Mouse (Mus musculus) liver, embryonic 13.5 days (tissue): Measurements from ENCODE around the gene Gm7945. TPM values are rescaled to one million over a fixed set of nuclear protein-coding genes. Genes with fewer than 3 reads are reported as not detected.
"Not testable (repeated sequence)": the region's sequence is repeated elsewhere in the genome, so short reads cannot be mapped to it uniquely, and the experiment has no call there.

Experiments
- ATAC-seq: fragments of 200-750 bp; cut with Nextera tagmentation; 2 replicates; pipeline ENCODE4 v1.8.0; 2017; ENCODE audit warnings: low read depth, mild to moderate bottlenecking, moderate number of reproducible peaks, moderate library complexity
- DNase-seq: peaks from one replicate; pipeline ENCODE4 v3.0.0; 2022
- H3K27ac ChIP-seq: fragments of 300-500 bp; sonication (generic); 2 replicates; pipeline ENCODE4 v1.5.1; 2015; ENCODE audit warnings: moderate library complexity, mild to moderate bottlenecking, inconsistent platforms
- H3K27me3 ChIP-seq: fragments of 300-500 bp; sonication (generic); 2 replicates; pipeline ENCODE4 v1.6.1; 2015; ENCODE audit warnings: mild to moderate bottlenecking, inconsistent platforms
- H3K36me3 ChIP-seq: fragments of 300-500 bp; sonication (generic); 2 replicates; pipeline ENCODE4 v1.6.1; 2015; ENCODE audit warnings: mild to moderate bottlenecking, inconsistent platforms
- H3K4me1 ChIP-seq: fragments of 300-500 bp; sonication (generic); replicated peaks from 2 replicates; pipeline ENCODE4 v1.6.1; 2015; ENCODE audit warnings: inconsistent platforms
- H3K4me2 ChIP-seq: fragments of 300-500 bp; sonication (generic); 2 replicates; pipeline ENCODE4 v1.6.1; 2015; ENCODE audit warnings: inconsistent platforms, mild to moderate bottlenecking, moderate library complexity
- H3K4me3 ChIP-seq: fragments of 300-500 bp; sonication (generic); replicated peaks from 2 replicates; pipeline ENCODE4 v1.5.1; 2015; ENCODE audit warnings: mild to moderate bottlenecking, inconsistent platforms
- H3K9ac ChIP-seq: fragments of 300-500 bp; sonication (generic); 2 replicates; pipeline ENCODE4 v1.6.1; 2015; ENCODE audit warnings: mild to moderate bottlenecking, inconsistent platforms
- H3K9me3 ChIP-seq: fragments of 300-500 bp; sonication (generic); replicated peaks from 2 replicates; pipeline ENCODE4 v1.6.1; 2016; ENCODE audit warnings: inconsistent platforms
- WGBS: fragments of 180-500 bp; shearing (Covaris S2); methylation state at CpG from one replicate; pipeline ENCODE4 v1.1.7; 2015; ENCODE audit not compliant: insufficient replicate concordance; 5-methylcytosine and 5-hydroxymethylcytosine counted together
- polyA plus RNA-seq: library from polyadenylated mRNA; unstranded; fragments of >200 nt; fragmentation: Nextera tagmentation; extraction: Ambion mirVana; gene quantifications from 2 replicates; pipeline ENCODE4 v1.2.1, GENCODE M21; 2015

Gene Gm7945
- polyA plus RNA-seq: not detected in 2 replicates

DNA sequence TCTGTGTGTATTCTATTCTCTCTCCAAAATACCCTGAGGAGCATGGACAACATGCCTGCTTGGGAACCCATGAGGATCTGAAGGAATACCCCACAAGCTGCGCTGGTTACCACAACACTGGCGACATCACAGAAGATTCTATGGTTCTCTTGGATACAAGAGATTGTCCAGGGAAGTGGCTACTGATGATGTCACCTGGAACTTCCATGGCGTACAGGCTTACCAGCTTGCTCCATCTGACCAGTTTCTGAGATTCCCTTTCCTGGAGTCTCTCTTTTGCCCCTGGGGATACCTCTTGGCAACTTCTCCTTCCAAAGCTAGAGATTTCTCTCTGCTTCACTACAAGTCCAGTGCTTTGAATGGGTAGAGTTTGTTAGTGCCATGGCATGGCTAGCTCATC lies at the start of gene Gm7945:
Gene Gm7945, minus strand, starts transcription at position 101 of the 400 bp plus-strand sequence.
- not testable (repeated sequence) for H3K36me3 ChIP-seq, ATAC-seq, H3K9ac ChIP-seq, H3K27ac ChIP-seq, H3K4me3 ChIP-seq, H3K27me3 ChIP-seq, DNase-seq, H3K9me3 ChIP-seq, H3K4me2 ChIP-seq, H3K4me1 ChIP-seq
- no CpG with 5 or more reads among the region's 3 CpGs for WGBS

GRCm38 (mm10) chr14:41425393-41426075 lies 39.4 kb upstream of the Gm7945 start:
- not testable (repeated sequence) for H3K27me3 ChIP-seq, DNase-seq, H3K27ac ChIP-seq, H3K9ac ChIP-seq, H3K4me2 ChIP-seq, H3K36me3 ChIP-seq, H3K4me1 ChIP-seq, H3K9me3 ChIP-seq, ATAC-seq, H3K4me3 ChIP-seq
- 13% methylated on average over 11 of the region's 16 CpGs for WGBS

GRCm38 (mm10) chr14:41424694-41425093 lies 38.5 kb upstream of the Gm7945 start:
- not testable (repeated sequence) for DNase-seq, H3K4me3 ChIP-seq, H3K27me3 ChIP-seq, H3K9ac ChIP-seq, H3K4me1 ChIP-seq, ATAC-seq, H3K9me3 ChIP-seq, H3K27ac ChIP-seq, H3K36me3 ChIP-seq, H3K4me2 ChIP-seq
- 18% methylated on average over 14 of the region's 14 CpGs for whole genome bisulfite sequencing

GRCm38 (mm10) chr14:41408181-41408580 lies 22.0 kb upstream of the Gm7945 start, which contains the start of gene Gm6482:
TSS of gene Gm6482 (minus strand) at chr14:41408281.
- DNase-seq, H3K27ac ChIP-seq, H3K36me3 ChIP-seq, H3K4me1 ChIP-seq, H3K9me3 ChIP-seq, H3K9ac ChIP-seq, H3K27me3 ChIP-seq, ATAC-seq, H3K4me2 ChIP-seq, H3K4me3 ChIP-seq: not testable (repeated sequence)
- WGBS: 25% methylated on average over 1 of the region's 2 CpGs

DNA sequence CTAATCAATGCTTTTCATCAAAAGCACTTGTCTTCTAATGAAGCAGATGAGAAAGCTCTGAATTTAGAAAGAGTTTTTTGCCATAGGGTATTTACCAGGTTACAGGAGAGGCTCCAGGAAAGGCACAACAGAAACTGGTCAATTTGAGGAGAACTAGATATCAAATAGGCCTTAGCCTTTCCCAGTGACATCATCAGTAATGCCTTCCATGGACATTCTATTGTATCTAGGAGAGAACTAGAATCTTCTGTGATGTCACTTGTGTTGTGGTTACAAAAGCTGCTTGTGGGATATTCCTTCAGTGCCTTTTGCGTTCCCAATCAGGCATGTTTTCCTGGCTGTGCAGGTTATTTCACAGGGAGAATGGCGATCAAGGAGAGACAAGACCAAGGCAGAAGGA lies 37.9 kb downstream of the Gm7945 start, which contains the start of gene Gm5798:
Gene Gm5798, plus strand, starts transcription at position 301 of the 400 bp plus-strand sequence.
- H3K4me1 ChIP-seq, DNase-seq, ATAC-seq, H3K4me2 ChIP-seq, H3K27ac ChIP-seq, H3K27me3 ChIP-seq, H3K4me3 ChIP-seq, H3K36me3 ChIP-seq, H3K9ac ChIP-seq, H3K9me3 ChIP-seq: not testable (repeated sequence)
- WGBS: 41% methylated on average over 2 of the region's 2 CpGs

Other genes with a start within 250 kb of the Gm7945 start
- 16.2 and 19.6 TPM in 2 replicates for gene Mbl1, start 234.9 kb downstream of the Gm7945 start, polyA plus RNA-seq
- 0.12 and 0.16 TPM in 2 replicates for gene Sftpd, start 201.2 kb downstream of the Gm7945 start, polyA plus RNA-seq
- not detected in 2 replicates for gene Gm2832, start 107.6 kb downstream of the Gm7945 start, polyA plus RNA-seq
- not detected in 2 replicates for gene Gm5798, start 37.8 kb downstream of the Gm7945 start, polyA plus RNA-seq
- not detected in 2 replicates for gene Gm6482, start 21.9 kb upstream of the Gm7945 start, polyA plus RNA-seq
- gene Gm7954, start 67.1 kb upstream of the Gm7945 start, polyA plus RNA-seq: not detected in 2 replicates
- gene Gm3486, start 103.1 kb upstream of the Gm7945 start, polyA plus RNA-seq: not detected in 2 replicates
- gene Gm7970, start 169.2 kb upstream of the Gm7945 start, polyA plus RNA-seq: not detected in 2 replicates
- not detected in 2 replicates for gene 1700049E17Rik2, start 186.8 kb upstream of the Gm7945 start, polyA plus RNA-seq
- gene Gm3072, start 238.2 kb upstream of the Gm7945 start, polyA plus RNA-seq: not detected in 2 replicates